7 mouse cellular contexts compared by ENCODE assay signal in the genomic region with DNA sequence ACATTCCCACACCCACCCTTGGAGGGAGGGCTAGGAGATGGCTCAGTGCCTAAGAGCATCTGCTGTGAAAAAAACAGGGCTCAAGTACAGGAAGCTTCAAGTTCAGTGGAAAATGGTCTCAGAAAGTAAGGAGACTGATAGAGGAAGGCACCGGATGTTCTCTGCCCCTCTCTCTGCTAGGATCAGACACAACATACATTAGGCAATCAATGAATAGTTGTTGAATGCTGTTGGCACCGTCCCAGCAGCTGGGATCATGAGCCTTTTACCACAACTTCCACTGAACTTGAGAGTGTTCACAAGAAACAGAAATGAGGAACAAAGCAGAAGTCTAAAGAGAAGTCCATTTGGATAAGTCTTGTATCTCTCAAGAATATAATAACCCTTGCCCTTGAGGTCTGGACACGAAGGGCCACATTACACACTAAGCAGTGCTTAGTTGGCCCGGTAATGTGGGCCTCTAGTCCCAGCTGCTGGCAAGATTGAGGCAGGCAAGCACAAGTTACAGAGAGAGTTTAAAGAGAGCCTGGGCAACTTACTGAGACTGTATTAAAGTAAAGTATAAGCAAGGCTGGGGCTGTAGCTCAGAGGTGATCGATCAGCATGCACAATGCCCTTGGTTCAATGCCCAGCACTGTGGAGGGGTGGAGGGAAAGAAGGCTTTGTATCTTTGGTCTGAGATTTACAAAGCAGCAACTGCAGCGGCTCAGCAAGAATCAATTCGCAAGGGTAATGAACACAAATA. TPM values are rescaled to one million over a fixed set of nuclear protein-coding genes. Genes with fewer than 3 reads are reported as not detected.
A peak's percentile ranks its signal among the peaks of the same experiment; 100 is the strongest.
DNase-seq lines count a peak whose midpoint lies in the region; ATAC-seq lines count a peak whose summit lies in the region.

No protein-coding gene starts in this region.

- H3K4me1 ChIP-seq in hindbrain, embryonic 16.5 days (ENCODE audit: control insufficient read depth, insufficient read depth, low read depth, low read length), result peaks cover 11% of the 10 kb centered on the region
- peaks cover 12% of the 10 kb centered on the region for H3K4me1 ChIP-seq in midbrain, embryonic 14.5 days (ENCODE audit: control insufficient read depth, insufficient read depth, low read length)

- 34% methylated on average over 7 of the region's 7 CpGs for WGBS in hindbrain, embryonic 16.5 days
- WGBS in midbrain, embryonic 14.5 days, result 53% methylated on average over 7 of the region's 7 CpGs

- peak overlapping the region; percentile 48 for H3K27ac ChIP-seq in hindbrain, embryonic 16.5 days (ENCODE audit: low read depth, low read length)
- H3K27ac ChIP-seq in midbrain, embryonic 14.5 days (replicated peaks; ENCODE audit: low read depth, low read length), result peak overlapping the region; percentile 14

- H3K36me3 ChIP-seq in hindbrain, embryonic 16.5 days (ENCODE audit: control insufficient read depth, insufficient read depth, low read length), result 0 out of 2 replicates have a peak, but pooled peaks cover 2% of the 10 kb centered on the region
- H3K36me3 ChIP-seq in midbrain, embryonic 14.5 days (ENCODE audit: control insufficient read depth, insufficient read depth, low read length), result no peaks in the 10 kb centered on the region

- H3K27me3 ChIP-seq in hindbrain, embryonic 16.5 days (replicated peaks; ENCODE audit: control insufficient read depth, insufficient read depth, low read length), result no peaks in the 10 kb centered on the region
- no peaks in the 10 kb centered on the region for H3K27me3 ChIP-seq in midbrain, embryonic 14.5 days (ENCODE audit: control insufficient read depth, insufficient read depth, low read length)

- no peak overlapping the region for H3K4me3 ChIP-seq in hindbrain, embryonic 16.5 days (ENCODE audit: low read length)
- no peak overlapping the region for H3K4me3 ChIP-seq in midbrain, embryonic 14.5 days (replicated peaks; ENCODE audit: low read depth, low read length)

- no peak overlapping the region for H3K4me2 ChIP-seq in hindbrain, embryonic 16.5 days (ENCODE audit: low read length)
- no peak overlapping the region for H3K4me2 ChIP-seq in midbrain, embryonic 14.5 days (ENCODE audit: low read length)

- no peaks in the 10 kb centered on the region for H3K9me3 ChIP-seq in hindbrain, embryonic 16.5 days (ENCODE audit: control insufficient read depth, low read length)
- no peaks in the 10 kb centered on the region for H3K9me3 ChIP-seq in midbrain, embryonic 14.5 days (ENCODE audit: control insufficient read depth, low read length)

- no peak overlapping the region; the same call in 1 of the 2 replicates for H3K9ac ChIP-seq in hindbrain, embryonic 16.5 days (ENCODE audit: low read depth, low read length)
- H3K9ac ChIP-seq in midbrain, embryonic 14.5 days (replicated peaks; ENCODE audit: low read length), result 0 out of 2 replicates have a peak overlapping the region, but pooled peaks have one; percentile 14

- ATAC-seq in common myeloid progenitor, adult 5-6 weeks (replicated peaks; ENCODE audit: low read depth, poor library complexity, severe bottlenecking), result peak; percentile 75
- ATAC-seq in hindbrain, embryonic 16.5 days, result peak; percentile 72
- ATAC-seq in midbrain, embryonic 14.5 days (ENCODE audit: low FRiP score, low TSS enrichment), result no peak
- no peak for ATAC-seq in erythroblast, adult 5-6 weeks (replicated peaks; ENCODE audit: low FRiP score, poor library complexity, severe bottlenecking)

- DNase-seq in layer of hippocampus, postnatal 10 days (ENCODE audit: low spot score in 2 of 2), result peak; percentile 12 to 27
- DNase-seq in layer of hippocampus, adult 8-10 months (ENCODE audit: low spot score in 2 of 2), result no peak
- peak; percentile 56 for DNase-seq in midbrain, embryonic 14.5 days
- DNase-seq in frontal cortex, postnatal 10 days (ENCODE audit: low spot score in 2 of 2), result no peak

RNA-seq across cellular contexts. Expression of gene Zfp609, which starts 17.2 kb away (rescaled TPM):
- total RNA-seq in layer of hippocampus, postnatal 10 days (2021), result 10 to 100 TPM; 49.1 to 51.0 TPM
- 10 to 100 TPM; 44.8 to 56.2 (median 50.2) TPM for total RNA-seq in layer of hippocampus, adult 8-10 months (2022)
- total RNA-seq in common myeloid progenitor, adult 5-6 weeks (2017), result 4.9 and 11.9 TPM in 2 replicates
- 5.0 and 5.4 TPM in 2 replicates for polyA plus RNA-seq in hindbrain, embryonic 16.5 days (2015; fragmentation: Nextera tagmentation; extraction: Ambion mirVana)
- 9.2 and 10.2 TPM in 2 replicates for polyA plus RNA-seq in midbrain, embryonic 14.5 days (2014; fragmentation: Nextera tagmentation; extraction: Ambion mirVana)
- total RNA-seq in erythroblast, adult 5-6 weeks (2015; ENCODE audit: low replicate concordance), result 4.0 and 7.3 TPM in 2 replicates
- 1.1 and 2.5 TPM in 2 replicates for total RNA-seq in erythroblast, adult 5-6 weeks (2017; ENCODE audit: low replicate concordance)

RNA-seq across cellular contexts. Expression of gene Pclaf, which starts 45.4 kb away (rescaled TPM):
- total RNA-seq in layer of hippocampus, postnatal 10 days (2021), result 1 to 10 TPM; 4.8 to 6.1 TPM
- total RNA-seq in layer of hippocampus, adult 8-10 months (2022), result under 1 TPM in 2 of 4 experiments, not detected in 2; 0.19 to 0.40 TPM
- 191 and 193 TPM in 2 replicates for total RNA-seq in common myeloid progenitor, adult 5-6 weeks (2017)
- polyA plus RNA-seq in hindbrain, embryonic 16.5 days (2015; fragmentation: Nextera tagmentation; extraction: Ambion mirVana), result 24.4 and 28.9 TPM in 2 replicates
- 16.8 and 27.1 TPM in 2 replicates for polyA plus RNA-seq in midbrain, embryonic 14.5 days (2014; fragmentation: Nextera tagmentation; extraction: Ambion mirVana)
- total RNA-seq in erythroblast, adult 5-6 weeks (2015; ENCODE audit: low replicate concordance), result 21.7 and 24.9 TPM in 2 replicates
- total RNA-seq in erythroblast, adult 5-6 weeks (2017; ENCODE audit: low replicate concordance), result 51.6 and 90.7 TPM in 2 replicates

Comparison
In these comparisons a context has a peak if more than half of its experiments do, and no peak if none do; other contexts are left out.
1. DNase-seq: peak in layer of hippocampus, postnatal 10 days (2 of 2) and midbrain, embryonic 14.5 days (single experiment); none in layer of hippocampus, adult 8-10 months (0 of 2) and frontal cortex, postnatal 10 days (0 of 2).
2. RNA of gene Pclaf, which starts 45.4 kb away (total RNA-seq): 191 to 193 TPM in common myeloid progenitor, adult 5-6 weeks, 21.7 to 90.7 TPM in erythroblast, adult 5-6 weeks and 4.8 to 6.1 TPM in layer of hippocampus, postnatal 10 days; 0.19 to 0.40 TPM in layer of hippocampus, adult 8-10 months; every median in the first group is over 4 times any median in the second.
3. ATAC-seq: peak in common myeloid progenitor, adult 5-6 weeks (single experiment) and hindbrain, embryonic 16.5 days (single experiment); none in midbrain, embryonic 14.5 days (single experiment) and erythroblast, adult 5-6 weeks (single experiment).